Mouse (Mus musculus): ENCODE results near the gene Gm16253. TPM values are rescaled to one million over a fixed set of nuclear protein-coding genes. Genes with fewer than 3 reads are reported as not detected.

The Gm16253 gene
- not detected in 2 replicates for polyA plus RNA-seq (2012)

DNA sequence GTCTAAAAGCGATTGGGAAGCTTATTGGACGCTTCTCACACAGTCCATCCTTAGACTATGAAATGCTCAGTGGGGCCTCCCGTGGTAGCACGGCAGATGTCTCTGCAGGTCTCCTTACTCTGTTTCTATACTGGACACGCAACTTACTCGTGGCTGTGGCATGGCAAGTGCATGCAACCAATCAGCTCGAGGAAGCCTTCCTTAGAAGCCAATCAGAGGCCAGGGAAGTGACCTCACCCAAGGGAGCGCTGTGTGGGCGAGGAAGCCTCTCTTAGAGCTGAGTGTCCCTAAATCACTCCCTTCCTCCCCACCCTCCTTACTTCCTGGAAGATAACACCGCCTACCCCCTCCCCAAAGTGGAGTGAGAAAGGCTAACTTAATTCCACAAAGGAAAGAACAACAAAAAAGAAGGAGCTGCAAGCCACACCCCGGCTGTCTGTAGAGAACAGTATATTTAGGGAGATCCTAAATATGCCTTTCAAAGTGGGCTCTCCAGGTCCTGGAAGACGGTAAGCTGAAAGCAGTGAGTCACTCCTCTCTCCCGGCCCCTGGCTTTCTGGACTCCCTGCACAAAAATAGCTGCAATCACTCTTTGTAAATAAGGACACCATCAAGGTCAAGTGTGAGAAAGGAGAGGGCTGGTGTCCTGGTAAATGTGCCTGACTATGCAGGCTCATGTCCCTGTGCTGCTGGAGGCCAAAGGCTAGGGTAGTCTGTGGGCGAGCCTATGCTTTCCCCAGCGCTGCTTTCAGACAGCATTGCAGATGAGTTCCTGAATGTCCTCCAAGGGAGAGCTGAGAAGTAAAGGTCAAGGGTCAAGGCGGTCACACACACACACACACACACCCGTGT, at the start of gene Gm16253:
Gene Gm16253, plus strand, starts transcription at position 295 of the 852 bp plus-strand sequence.
- no peak for TF ChIP-seq GATA1 (IDR thresholded peaks at IDR 0.05; ENCODE audit: low read length)

- TF ChIP-seq GATA1 (IDR thresholded peaks at IDR 0.05; ENCODE audit: low read length), result no peak
These were observed 48.3 kb upstream of the Gm16253 start for GRCm38 (mm10) chr3:96528506-96528905.

DNA sequence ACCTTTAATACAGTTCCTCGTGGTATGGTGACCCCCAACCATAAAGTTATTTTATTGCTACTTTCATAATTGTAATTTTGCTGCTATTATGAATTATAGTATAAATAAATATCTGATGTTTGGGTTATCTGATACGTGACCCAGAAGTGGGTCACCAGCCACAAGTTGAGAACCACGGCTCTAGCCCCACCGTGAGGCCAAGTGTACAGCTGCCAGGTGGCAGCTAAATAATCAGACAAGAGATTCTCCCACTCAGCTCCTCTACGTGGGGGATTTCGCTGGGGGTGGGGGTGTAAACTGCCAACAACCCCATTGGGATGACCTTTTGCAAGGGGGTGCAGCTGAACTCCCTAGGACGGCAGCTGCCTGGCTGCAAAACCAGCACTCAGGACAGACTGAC, 44.7 kb upstream of the Gm16253 start:
- no peak for TF ChIP-seq GATA1 (IDR thresholded peaks at IDR 0.05; ENCODE audit: low read length)

DNA sequence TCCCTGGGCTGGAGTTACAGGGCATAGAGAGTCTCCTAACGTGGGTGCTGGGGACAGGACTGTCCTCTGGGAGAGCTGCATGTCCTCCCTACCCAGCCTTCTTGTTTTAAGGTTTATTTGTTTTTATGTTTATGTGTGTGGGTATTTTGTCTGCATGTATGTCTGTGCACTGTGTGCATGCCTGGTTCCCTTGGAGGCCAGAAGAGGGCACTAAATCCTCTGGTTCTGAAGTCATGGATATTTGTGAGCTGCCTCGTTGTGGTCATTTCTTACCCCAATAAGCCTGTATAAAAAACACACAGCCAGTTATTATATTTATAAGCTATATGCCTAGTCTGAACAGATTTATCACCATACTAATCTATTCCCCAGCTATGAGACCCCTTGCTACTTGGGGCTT, 42.5 kb upstream of the Gm16253 start:
- TF ChIP-seq GATA1 (IDR thresholded peaks at IDR 0.05; ENCODE audit: low read length), result no peak

GRCm38 (mm10) chr3:96539316-96539715, 37.5 kb upstream of the Gm16253 start:
- TF ChIP-seq GATA1 (IDR thresholded peaks at IDR 0.05; ENCODE audit: low read length), result no peak

GRCm38 (mm10) chr3:96540740-96541139, 36.0 kb upstream of the Gm16253 start:
- TF ChIP-seq GATA1 (IDR thresholded peaks at IDR 0.05; ENCODE audit: low read length), result no peak

- no peak for TF ChIP-seq GATA1 (IDR thresholded peaks at IDR 0.05; ENCODE audit: low read length)
These were observed 35.3 kb upstream of the Gm16253 start for GRCm38 (mm10) chr3:96541328-96542078.

DNA sequence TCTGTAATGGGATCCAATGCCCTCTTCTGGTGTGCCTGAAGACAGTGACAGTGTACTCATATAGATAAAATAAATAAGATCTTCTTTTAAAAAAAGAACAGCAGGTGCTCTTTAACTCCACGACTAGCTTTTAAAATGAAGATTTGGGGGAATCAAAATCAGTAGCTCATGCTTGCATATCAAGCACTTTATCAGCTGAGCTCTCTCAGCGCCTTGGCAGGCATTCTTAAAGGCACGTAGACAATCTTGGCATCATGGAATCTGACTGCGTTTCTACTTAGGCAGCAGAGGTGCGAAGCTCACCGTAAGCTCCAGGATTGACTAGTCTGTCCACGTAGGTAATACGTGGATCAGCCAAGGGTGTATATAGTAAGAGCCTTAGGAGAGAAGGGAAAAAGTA, 34.2 kb upstream of the Gm16253 start:
- TF ChIP-seq GATA1 (IDR thresholded peaks at IDR 0.05; ENCODE audit: low read length), result no peak

DNA sequence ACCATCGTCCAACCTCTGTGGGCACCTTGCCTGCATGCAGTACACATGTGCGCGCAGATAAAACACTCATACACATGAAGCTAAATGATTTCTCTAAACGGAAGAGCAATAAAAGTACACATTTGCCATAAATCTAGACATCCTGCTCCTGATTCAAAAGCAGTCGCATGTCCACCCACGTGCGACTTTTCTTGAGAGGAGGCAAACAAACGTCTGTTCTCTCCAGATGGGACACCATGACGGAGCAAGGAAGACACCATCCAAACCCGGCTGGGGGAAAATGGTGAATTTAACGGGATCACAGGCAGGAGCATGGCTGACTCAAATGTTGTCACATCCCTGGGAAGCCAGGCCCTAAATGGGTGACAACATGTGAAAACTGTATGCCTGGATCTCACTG, 33.4 kb upstream of the Gm16253 start:
- TF ChIP-seq GATA1 (IDR thresholded peaks at IDR 0.05; ENCODE audit: low read length), result no peak

GRCm38 (mm10) chr3:96545565-96545964, 31.2 kb upstream of the Gm16253 start:
- no peak for TF ChIP-seq GATA1 (IDR thresholded peaks at IDR 0.05; ENCODE audit: low read length)

DNA sequence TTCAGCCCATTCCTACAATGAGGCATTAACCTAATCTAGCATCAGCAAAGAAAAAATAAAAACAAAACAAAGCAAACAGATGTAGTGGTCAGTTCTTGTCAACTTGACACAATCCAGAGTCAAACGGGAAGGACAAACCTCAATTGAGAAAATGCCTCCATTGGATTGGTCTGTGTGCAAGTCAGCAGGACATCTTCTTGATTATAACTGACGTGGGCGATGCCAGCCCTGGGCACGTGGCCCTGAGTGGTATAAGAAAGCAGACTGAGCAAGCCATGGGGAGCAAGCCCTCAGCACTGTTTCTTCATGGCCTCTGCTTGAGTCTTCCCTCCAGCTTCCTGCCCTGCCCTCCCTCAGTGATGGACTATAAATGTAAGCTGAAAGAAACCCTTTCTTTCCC, 29.9 kb upstream of the Gm16253 start:
- TF ChIP-seq GATA1 (IDR thresholded peaks at IDR 0.05; ENCODE audit: low read length), result no peak

DNA sequence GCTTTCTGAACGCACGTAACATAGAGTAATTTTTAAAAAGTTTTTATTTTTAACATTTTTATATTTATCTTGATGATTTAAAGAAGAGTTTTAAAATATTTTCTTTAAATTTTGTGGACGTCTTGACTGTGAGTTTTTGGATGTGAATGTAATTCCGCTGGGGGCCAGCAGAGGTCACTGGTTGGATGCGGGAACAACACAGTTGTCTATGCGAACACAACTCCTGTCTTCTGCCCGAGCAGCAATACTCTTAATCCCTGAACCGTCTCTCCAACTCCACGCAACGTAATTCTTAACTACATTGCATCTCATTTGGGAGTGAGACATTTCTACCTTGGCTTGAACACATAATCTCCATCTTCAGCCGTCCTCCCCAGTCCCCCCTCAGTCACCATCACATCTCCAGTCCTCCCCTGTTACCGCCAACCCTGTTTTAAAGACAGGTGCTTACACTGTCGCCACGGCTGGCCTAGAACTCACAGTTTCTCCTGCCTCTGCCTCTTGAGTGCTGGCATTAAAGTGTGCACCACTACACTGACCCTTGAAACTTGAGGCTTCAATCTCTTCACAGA, 29.3 kb upstream of the Gm16253 start:
- TF ChIP-seq GATA1 (IDR thresholded peaks at IDR 0.05; ENCODE audit: low read length), result no peak

- TF ChIP-seq GATA1 (IDR thresholded peaks at IDR 0.05; ENCODE audit: low read length), result no peak
These were observed 28.0 kb upstream of the Gm16253 start for GRCm38 (mm10) chr3:96548824-96549223.

GRCm38 (mm10) chr3:96549346-96549745, 27.4 kb upstream of the Gm16253 start:
- TF ChIP-seq GATA1 (IDR thresholded peaks at IDR 0.05; ENCODE audit: low read length), result no peak

DNA sequence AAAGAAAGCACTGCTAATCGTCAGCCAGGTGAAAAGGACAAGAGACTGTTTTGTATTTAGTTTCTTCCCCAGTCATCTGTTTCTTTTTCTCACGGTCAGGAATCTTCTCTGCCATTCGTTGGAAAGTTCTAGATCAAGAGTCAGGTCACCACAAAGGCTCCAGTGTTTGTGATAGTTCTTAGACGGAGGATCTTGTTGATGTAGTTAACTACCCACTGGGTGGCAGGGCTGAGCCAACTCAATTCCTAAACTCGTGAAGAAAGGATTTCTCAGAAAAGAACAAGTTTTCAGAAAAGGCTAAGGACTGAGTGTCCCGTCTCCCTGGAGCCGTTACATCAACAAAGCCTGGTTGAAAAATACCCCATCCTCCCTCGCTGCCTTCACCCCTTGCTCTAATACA, 25.6 kb upstream of the Gm16253 start:
- no peak for TF ChIP-seq GATA1 (IDR thresholded peaks at IDR 0.05; ENCODE audit: low read length)

DNA sequence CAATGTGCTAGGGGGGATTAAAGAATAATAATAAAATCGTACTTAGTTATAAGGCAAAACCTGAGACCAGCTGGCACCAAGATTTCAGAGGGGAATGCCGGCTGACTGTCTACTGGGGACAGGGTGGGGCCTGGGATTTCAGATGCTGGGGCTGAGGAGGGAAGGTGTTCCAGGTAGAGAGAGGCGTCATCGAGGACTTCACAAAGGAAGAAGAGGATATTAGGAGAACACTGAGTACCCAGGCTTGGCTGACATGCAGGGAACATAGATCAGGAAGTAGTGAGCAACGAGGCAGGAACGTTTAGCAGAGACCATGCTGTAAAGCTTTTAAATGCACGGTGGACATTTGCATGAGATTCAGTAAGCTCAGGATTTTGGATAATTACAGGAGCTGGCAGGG, 24.9 kb upstream of the Gm16253 start:
- no peak for TF ChIP-seq GATA1 (IDR thresholded peaks at IDR 0.05; ENCODE audit: low read length)

Measured in G1E-ER4 (cell line).